Mouse (Mus musculus) spleen, postnatal 4 days (tissue): ENCODE measurements around the gene Igfbp4.

ENCODE experiments used
- DNase-seq, 2 experiments: peaks; one replicate each; pipeline ENCODE4 v3.0.0; 2022; ENCODE audit warnings: low spot score in 2 of 2

Gene Igfbp4

DNA sequence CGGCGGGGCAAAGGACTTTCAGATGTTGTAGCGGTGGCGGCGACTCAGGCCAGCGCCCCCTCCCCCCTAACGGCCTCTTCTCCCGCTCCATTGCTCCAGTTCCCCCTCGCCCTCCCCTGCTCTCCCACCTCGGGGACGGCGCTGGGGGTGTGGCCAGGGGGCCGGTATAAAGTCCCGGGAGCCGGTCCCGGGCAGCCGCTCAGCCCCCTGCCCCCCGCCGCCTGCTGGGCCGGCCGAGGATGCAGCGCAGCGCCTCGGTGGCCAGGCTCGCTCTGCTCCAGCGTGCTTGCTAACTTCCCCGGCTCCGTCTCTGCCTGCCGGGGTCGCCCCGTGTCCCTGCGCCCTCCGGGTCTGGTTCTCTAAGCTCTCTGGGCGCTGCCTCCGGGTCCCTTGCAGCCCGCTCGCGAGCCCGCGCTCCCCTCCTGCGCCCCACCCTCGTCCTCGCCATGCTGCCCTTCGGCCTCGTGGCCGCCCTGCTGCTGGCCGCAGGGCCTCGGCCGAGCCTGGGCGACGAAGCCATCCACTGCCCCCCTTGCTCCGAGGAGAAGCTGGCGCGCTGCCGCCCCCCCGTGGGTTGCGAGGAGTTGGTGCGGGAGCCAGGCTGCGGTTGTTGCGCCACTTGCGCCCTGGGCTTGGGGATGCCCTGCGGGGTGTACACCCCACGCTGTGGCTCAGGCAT is at the start of gene Igfbp4:
TSS of gene Igfbp4 (plus strand) at position 194 of the 679 bp plus-strand sequence.
- peak; percentile 46 to 74 for DNase-seq

- no peak for DNase-seq
Measured at GRCm38 (mm10) chr11:98995987-98996386, 45.1 kb upstream of the Igfbp4 start.

DNA sequence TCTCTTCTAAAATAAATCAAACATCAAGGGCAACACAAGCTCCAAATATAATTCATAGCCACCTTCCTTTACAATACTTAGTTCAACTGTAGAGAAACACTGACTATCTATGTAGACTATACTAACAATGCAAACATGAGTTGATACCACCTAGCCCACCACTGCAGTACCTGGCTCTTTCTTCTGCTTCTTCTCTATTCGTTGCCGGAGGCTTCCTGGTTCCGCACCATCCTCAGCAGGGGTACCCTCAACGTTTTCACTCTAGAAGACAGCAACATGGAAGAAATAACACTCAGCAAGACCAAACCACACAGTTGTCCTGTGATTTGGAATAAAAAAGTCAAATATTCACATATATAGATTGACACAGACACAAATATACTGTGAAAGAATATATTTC is 43.4 kb upstream of the Igfbp4 start:
- no peak for DNase-seq

GRCm38 (mm10) chr11:98998776-98999175 is 42.3 kb upstream of the Igfbp4 start:
- no peak for DNase-seq

GRCm38 (mm10) chr11:98999243-98999642 is 41.8 kb upstream of the Igfbp4 start:
- no peak for DNase-seq

- no peak for DNase-seq
Measured at GRCm38 (mm10) chr11:99006788-99007187, 34.3 kb upstream of the Igfbp4 start.

- DNase-seq: no peak
Measured at GRCm38 (mm10) chr11:99010124-99010523, 30.9 kb upstream of the Igfbp4 start.

GRCm38 (mm10) chr11:99010706-99011105 is 30.3 kb upstream of the Igfbp4 start:
- no peak for DNase-seq

GRCm38 (mm10) chr11:99013856-99014255 is 27.2 kb upstream of the Igfbp4 start:
- no peak for DNase-seq

- DNase-seq: no peak
Measured at GRCm38 (mm10) chr11:99019844-99020243, 21.2 kb upstream of the Igfbp4 start.

DNA sequence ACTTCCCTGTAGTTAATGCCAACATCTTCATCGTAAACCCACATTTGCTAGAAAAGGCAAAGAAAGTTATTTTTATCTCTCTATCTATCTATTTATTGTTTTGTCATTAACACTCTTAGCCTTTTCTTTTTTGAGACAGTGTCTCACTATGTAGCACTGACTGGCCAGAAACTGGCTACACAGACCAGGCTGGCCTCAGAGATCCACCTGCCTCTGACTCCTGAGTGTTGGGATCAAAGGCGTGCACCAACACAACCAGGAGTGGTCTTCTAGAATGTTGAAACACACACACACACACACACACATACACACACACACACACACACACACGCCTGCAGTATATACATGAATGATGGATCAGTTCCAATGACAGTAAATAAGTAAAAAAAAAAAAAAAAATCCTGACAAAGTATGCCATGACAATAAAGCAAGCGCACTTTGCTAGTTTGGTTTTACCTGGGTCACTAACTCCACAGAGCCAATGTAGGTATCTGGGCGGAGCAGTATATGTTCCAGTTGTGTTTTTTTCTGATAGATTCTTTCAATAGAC is 18.6 kb upstream of the Igfbp4 start:
- no peak for DNase-seq

DNA sequence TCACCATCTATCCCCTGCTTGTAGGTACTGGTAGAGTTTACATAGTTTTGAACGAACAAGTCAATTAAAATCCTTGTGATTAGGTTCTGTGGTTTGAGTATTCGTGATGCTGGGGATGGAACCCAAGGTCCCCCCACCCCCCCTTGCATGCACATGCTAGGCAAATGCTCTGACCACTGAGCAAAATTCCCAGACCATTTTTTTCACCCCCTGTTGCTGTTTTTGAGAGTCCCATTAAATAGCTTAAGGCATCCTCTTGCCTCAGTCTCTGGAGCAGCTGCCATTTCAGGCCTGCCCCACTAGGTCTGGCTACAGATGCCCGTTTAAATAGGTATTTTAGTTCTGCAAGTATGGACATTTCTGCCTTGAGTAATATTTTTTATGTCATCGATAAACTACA is 17.9 kb upstream of the Igfbp4 start:
- DNase-seq: no peak

- peak; percentile 93 to 97 for DNase-seq
Measured at GRCm38 (mm10) chr11:99023500-99024467, 17.3 kb upstream of the Igfbp4 start, which contains the start of gene Top2a. Top2a (minus strand) TSS chr11:99024189.

DNA sequence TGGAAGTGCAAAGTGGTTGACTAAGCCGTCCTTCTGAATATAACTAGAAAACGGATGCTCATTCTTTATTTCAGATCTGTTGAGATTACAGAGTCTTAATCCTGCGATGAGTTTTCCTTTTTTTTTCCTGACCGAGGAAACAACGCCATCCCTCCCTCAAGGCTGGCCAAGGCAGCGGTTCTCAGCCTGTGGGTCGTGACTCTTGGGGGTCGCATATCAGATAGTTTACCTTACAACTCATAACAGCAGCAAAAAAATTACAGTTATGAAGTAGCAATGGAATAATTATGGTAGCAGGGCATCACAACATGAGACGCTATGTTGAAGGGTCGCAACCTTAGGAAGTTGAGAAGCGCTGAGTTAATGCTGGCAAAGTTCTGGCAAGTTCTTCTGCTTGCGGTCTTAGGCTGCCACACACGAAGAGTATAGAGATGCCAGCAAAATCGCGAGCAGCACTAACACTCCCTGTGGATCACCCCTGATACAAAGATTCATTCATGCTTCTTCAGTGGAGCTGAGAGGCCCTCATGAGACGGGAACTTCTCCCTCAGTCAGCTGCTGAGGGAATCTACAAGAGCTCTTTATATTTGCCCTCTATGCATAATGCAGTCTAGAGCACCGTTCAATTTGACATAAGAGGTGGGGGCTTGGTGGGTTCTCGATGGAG is 16.4 kb upstream of the Igfbp4 start:
- DNase-seq: no peak

- no peak for DNase-seq
Measured at GRCm38 (mm10) chr11:99025878-99026277, 15.2 kb upstream of the Igfbp4 start.

- no peak for DNase-seq
Measured at GRCm38 (mm10) chr11:99026899-99027440, 14.1 kb upstream of the Igfbp4 start.

DNA sequence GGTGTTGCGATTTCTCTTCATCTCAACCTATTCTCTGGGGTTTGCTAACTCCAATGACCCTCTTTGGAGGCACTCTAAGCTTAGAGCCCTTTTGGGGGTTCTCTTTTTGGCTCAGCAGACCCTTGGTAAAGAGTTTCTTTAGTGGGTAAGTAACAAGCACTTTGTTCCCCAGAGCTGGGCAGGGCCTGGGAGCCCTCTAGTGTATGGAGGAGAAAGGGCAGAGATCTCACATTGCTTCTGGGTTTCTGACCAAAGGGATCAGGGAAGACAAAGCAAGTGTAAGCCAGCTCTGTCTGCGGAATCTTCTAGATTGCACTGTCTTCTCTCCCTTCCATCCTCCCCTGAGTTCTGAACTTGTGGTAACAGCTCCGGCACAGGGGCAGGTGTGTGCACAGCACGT is 5.7 kb upstream of the Igfbp4 start:
- DNase-seq: no peak

GRCm38 (mm10) chr11:99036254-99036653 is 4.8 kb upstream of the Igfbp4 start:
- no peak for DNase-seq

DNA sequence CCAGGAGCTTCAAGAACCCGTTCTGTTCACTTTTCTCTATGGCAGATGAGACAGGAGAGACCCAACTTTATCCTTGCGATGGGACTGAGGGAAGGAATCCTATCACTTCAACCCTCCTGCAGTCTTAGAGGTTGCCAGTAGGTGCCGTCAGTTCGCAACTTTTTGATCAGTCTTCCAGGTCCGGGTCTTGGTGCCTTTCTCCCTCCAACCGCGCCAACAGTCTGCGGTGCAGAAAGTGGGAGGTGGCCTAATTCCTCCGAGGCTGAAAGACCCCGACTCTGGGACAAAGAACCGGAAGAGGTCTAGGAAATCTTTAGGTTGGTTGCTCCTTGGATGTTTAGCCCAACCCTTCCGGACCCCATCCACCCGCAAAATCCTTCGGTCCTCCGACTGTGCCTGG is 1.3 kb upstream of the Igfbp4 start:
- DNase-seq: peak; percentile 64 to 79

DNA sequence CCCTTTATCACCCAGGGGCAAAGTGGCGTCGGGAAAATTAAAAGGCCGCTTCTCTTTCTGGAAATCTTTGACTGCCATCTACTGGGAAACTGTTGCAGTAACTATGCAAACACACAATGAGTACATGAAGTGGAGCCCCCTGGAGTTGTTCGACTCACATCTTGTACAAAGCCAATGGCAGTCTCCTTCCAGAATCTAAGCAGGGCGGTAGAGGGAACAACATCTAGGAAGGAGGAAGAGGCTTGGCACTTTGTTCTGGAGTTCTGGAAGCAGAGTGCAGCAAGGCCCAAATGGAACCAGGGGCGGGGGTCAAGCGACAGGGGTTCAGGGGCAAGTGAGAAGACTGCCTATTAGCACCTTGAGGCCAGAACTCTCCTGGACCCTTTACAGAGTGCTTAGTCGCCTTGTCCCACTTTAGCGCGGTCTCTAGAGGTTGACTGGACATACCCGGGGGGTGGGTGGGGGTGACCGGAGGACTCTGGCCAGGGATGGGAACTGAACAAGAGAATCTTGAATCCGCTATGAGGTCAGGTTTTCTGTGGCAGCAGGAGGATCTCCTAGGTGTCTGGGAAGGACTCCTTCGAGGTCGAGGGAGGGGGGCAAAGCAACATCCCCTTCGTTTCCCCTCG is 584 bp upstream of the Igfbp4 start:
- no peak for DNase-seq
